Mouse (Mus musculus) kidney, embryonic 14.5 days (tissue): ENCODE measurements around the gene Zfp39. TPM values are rescaled to one million over a fixed set of nuclear protein-coding genes. Genes with fewer than 3 reads are reported as not detected.

Experiments used
- ATAC-seq: fragments of 200-750 bp; cut with Nextera tagmentation; 2 replicates; pipeline ENCODE4 v1.8.0; 2017; ENCODE audit warnings: moderate number of reproducible peaks, mild to moderate bottlenecking, moderate TSS enrichment, moderate library complexity; ENCODE audit not compliant: low FRiP score, low TSS enrichment
- H3K27ac ChIP-seq: fragments of 300-500 bp; sonication (generic); 2 replicates; pipeline ENCODE4 v1.5.1; 2014; ENCODE audit warnings: low read depth, mild to moderate bottlenecking, low read length, moderate library complexity, mixed read lengths
- H3K27me3 ChIP-seq: fragments of 300-500 bp; sonication (generic); 2 replicates; pipeline ENCODE4 v1.6.1; 2014; ENCODE audit warnings: mild to moderate bottlenecking, low read length; ENCODE audit not compliant: control insufficient read depth, insufficient read depth
- H3K36me3 ChIP-seq: fragments of 300-500 bp; sonication (generic); 2 replicates; pipeline ENCODE4 v1.6.1; 2014; ENCODE audit warnings: low read length, mixed read lengths; ENCODE audit not compliant: control insufficient read depth, insufficient read depth
- H3K4me1 ChIP-seq: fragments of 300-500 bp; sonication (generic); 2 replicates; pipeline ENCODE4 v1.6.1; 2014; ENCODE audit warnings: low read length, mixed read lengths; ENCODE audit not compliant: control insufficient read depth, insufficient read depth
- H3K4me2 ChIP-seq: fragments of 300-500 bp; sonication (generic); replicated peaks from 2 replicates; pipeline ENCODE4 v1.6.1; 2014; ENCODE audit warnings: low read depth, mild to moderate bottlenecking, low read length
- H3K4me3 ChIP-seq: fragments of 300-500 bp; sonication (generic); 2 replicates; pipeline ENCODE4 v1.5.1; 2014; ENCODE audit warnings: mild to moderate bottlenecking, low read length
- H3K9ac ChIP-seq: fragments of 300-500 bp; sonication (generic); 2 replicates; pipeline ENCODE4 v1.6.1; 2014; ENCODE audit warnings: low read depth, mild to moderate bottlenecking, low read length, moderate library complexity
- H3K9me3 ChIP-seq: fragments of 300-500 bp; sonication (generic); 2 replicates; pipeline ENCODE4 v1.6.1; 2016; ENCODE audit warnings: low read length; ENCODE audit not compliant: control insufficient read depth
- WGBS: fragments of 180-500 bp; shearing (Covaris S2); extraction: QIAGEN DNeasy Blood & Tissue Kit; methylation state at CpG from one replicate; pipeline ENCODE4 v1.1.7; 2014; 5-methylcytosine and 5-hydroxymethylcytosine counted together
- polyA plus RNA-seq: library from polyadenylated mRNA; unstranded; fragments of >200 nt; fragmentation: Nextera tagmentation; extraction: Ambion mirVana; gene quantifications from 2 replicates; pipeline ENCODE4 v1.2.1, GENCODE M21; 2014

Zfp39 gene
- polyA plus RNA-seq, result 5.0 and 9.6 TPM in 2 replicates

DNA sequence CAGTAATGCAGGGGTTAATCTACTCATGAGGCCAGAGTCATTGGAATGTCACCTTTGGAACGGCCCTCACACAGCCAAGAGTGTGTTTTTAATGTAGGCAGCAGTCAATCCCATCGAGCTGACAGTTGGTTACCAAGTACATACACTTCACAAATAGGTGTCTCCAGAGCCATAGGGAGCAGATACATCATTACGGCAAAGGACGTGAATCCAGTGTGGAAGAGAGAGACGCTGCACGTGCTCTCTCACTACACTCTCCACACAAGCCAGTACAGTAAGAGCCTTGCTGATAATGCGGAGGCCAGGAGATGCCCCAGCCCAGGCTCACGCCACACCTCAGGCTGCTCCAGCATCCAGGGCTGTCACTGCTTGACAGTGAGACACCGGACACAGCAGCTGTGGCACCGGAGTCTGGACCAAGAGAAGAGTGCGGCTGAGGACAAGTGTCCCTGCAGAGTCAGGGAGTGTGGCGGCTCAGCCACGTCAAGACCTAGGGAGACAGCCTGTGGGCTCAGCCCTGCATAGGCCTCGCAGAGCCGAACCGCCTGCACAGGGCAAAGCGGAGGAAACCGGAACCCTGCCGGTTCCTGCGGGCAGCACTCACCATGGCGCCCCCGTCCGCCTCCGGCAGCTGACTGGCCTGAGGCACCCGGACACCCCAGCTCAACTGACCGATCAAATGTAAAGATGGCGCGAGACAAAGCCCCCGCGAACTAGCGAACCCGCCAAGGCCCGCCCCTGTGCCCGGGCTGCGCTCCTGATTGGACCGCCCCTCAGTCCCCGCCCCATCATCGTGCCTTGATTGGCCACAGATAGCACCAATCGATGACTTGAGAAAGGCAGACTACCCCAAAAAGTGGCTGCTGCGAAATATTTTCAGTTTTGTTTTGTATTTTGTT is at the start of gene Zfp39:
Gene Zfp39 (minus strand): TSS at position 715 of the 899 bp plus-strand sequence.
- Histone ChIP-seq H3K4me2 (peak within 1 kb of the TSS; percentile 90), H3K27ac (peak within 1 kb of the TSS; percentile 86), H3K9ac (peak within 1 kb of the TSS; percentile 83), H3K4me3 (peak within 1 kb of the TSS; percentile 79), H3K27me3 (no peaks in the 10 kb centered on the region), H3K36me3 (peaks cover 29% of the 10 kb centered on the region; the same call in 1 of the 2 replicates), H3K4me1 (no peaks in the 10 kb centered on the region; the same call in 1 of the 2 replicates), H3K9me3 (no peaks in the 10 kb centered on the region)
- ATAC-seq, result peak; percentile 96
- WGBS, result under 1% methylated on average over 40 of the region's 40 CpGs

DNA sequence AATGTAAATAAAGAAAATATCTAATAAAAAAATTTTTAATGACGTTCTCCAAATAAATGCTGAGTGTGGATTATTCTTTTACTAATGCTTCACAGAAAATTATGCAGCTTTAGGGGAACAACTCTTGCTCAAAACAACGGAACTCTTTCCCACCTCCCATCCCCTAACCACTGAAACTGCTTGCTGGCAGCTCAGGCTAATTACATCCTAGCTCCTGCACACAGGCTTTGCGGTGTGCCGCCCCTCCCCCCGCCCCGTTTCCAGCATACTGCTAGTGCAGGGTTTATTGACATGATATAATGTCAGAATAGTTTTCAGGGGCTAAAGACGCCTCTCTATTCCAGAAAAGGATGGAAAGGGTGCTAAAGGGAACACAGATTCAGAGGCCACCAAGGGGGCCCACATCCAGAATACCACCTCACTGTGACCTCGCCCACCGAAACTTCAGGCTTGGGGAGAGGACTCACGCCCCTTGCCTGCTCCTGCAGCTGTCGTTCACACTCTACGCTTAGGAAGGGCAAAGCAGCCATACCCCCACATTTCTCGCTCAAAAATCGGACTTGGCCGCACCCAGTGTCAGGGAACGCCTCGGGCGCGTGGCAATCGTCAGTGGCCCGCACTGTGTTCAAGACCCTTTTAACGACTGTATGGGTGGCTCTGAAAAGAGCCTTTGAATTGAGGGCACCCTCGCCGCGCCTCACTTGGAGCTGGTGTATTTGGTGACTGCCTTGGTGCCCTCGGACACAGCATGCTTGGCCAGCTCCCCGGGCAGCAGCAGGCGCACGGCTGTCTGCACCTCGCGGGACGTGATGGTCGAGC is 49.5 kb upstream of the Zfp39 start:
- peak; percentile 5 for ATAC-seq
- Histone ChIP-seq H3K4me1 (peaks cover 20% of the 10 kb centered on the region; the same call in 1 of the 2 replicates), H3K27me3 (0 out of 2 replicates have a peak, but pooled peaks cover 3% of the 10 kb centered on the region)

DNA sequence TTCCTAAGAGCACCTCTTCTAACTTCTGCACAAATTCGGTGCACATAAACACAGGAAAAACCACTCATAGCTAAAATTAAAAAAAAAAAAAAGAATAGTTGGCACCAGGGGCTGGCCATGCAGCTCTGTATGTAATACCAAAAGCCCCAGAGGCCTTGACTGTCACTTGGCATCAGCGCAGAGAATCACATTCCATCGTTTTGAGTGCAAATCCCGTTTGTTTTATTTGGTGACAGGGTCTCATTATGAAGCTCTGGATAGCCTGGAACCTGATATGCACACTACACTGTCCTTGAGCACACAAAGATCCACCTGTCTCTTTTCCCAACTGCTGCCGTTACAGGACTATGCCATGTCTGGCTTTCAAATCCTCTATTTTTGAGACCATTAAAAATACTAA is 47.2 kb upstream of the Zfp39 start:
- no peak overlapping the region for H3K4me3 ChIP-seq
- no peak overlapping the region for H3K4me2 ChIP-seq
- WGBS, result 70% methylated on average over 5 of the region's 5 CpGs

More for the DNA sequence above, 49.5 kb upstream of the Zfp39 start:
- Histone ChIP-seq H3K27ac (peak overlapping the region; percentile 100), H3K9me3 (no peaks in the 10 kb centered on the region), H3K4me2 (peak overlapping the region; percentile 79), H3K9ac (peak overlapping the region; percentile 93), H3K36me3 (peaks cover 11% of the 10 kb centered on the region), H3K4me3 (peak overlapping the region; percentile 56)
- 1% methylated on average over 33 of the region's 33 CpGs for WGBS

DNA sequence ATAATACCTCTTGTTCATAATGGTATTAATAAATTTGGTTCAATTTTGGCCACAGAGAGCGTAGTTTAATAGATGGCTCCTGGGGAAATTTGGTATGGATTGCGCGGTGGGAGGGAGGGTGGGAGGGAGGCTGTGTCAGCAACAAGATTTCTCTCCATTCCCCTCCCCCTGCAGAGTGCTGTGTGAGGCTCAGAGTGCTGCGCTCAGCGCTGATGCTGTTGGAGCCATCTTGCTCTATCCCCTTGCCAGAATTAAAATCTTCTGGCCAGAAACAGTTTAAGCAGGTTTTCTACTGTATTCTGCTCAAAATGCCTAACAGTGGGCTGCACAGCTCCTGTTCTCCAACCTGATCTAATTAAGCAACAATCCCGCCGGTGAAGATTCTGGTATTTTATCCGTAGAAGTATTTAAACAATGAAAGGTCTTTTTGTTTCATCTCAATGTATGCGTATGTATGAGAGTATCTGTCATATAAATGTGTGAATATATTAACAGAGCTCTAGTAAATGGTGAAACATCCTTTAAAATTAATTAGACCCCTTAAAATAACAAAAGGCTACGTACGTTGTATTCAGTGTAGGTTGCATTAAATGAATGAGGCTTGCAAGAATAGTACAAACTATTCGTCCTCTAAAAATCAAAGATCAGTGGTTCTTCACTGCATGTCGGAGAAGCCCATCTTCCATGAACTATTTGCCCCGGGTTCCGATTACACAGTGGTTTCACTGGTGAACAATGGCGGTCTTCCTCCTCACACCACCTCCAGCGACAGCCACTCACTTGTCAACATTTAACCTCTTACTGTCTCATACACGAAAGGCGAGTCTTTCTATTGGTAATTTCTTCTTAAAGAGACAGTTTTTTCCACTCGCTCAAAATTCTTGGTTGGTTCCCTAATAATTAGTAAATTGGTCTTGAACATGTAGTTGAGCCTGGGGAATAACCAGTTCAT is 45.7 kb upstream of the Zfp39 start:
- Histone ChIP-seq H3K36me3 (no peaks in the 10 kb centered on the region), H3K9me3 (no peaks in the 10 kb centered on the region), H3K9ac (peak overlapping the region; percentile 63), H3K27ac (peak overlapping the region; percentile 92), H3K27me3 (0 out of 2 replicates have a peak, but pooled peaks cover 3% of the 10 kb centered on the region), H3K4me2 (peak overlapping the region; percentile 65), H3K4me3 (peak overlapping the region; percentile 44), H3K4me1 (0 out of 2 replicates have a peak, but pooled peaks cover 5% of the 10 kb centered on the region)
- WGBS, result 6% methylated on average over 20 of the region's 20 CpGs
- 0 out of 2 replicates have a peak, but pooled peaks have one; percentile 28 for ATAC-seq

More for the DNA sequence above, 47.2 kb upstream of the Zfp39 start:
- Histone ChIP-seq H3K27ac (no peak overlapping the region), H3K9ac (no peak overlapping the region), H3K4me1 (peaks cover 11% of the 10 kb centered on the region; the same call in 1 of the 2 replicates), H3K36me3 (no peaks in the 10 kb centered on the region; the same call in 1 of the 2 replicates), H3K9me3 (no peaks in the 10 kb centered on the region), H3K27me3 (0 out of 2 replicates have a peak, but pooled peaks cover 3% of the 10 kb centered on the region)
- no peak for ATAC-seq

DNA sequence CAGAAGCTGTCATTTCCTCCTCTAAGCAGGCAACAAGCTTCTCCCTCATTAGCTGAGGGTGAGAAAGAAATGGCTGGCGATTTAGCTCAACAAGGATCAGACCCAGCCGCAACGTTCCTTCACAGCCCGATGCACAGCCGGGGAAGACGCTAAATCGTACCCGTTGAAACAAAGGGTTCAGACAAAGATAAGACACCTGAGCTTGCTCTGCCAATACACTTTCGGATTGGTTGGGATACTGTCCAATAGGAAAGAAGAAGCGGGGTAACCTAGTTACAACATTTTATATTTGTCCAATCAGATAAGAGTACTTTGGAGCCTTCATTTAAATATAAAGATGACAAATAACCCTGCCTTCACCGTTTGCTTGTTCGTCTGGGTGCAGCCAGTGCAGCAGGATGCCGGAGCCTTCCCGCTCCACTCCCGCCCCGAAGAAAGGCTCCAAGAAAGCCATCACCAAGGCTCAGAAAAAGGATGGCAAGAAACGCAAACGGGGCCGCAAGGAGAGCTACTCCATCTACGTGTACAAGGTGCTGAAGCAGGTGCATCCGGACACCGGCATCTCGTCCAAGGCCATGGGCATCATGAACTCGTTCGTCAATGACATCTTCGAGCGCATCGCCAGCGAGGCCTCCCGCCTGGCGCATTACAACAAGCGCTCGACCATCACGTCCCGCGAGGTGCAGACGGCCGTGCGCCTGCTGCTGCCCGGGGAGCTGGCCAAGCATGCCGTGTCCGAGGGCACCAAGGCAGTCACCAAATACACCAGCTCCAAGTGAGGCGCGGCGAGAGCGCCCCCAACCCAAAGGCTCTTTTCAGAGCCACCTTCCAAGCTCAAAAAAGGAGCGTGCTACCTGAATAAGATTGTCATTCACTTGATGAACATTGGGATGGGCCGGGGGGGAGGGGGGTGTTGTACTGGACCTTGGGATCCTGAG is 44.8 kb upstream of the Zfp39 start, which contains the start of gene Hist3h2ba:
Gene Hist3h2ba (plus strand): TSS at position 379 of the 938 bp plus-strand sequence.
- Histone ChIP-seq H3K4me3 (peak within 1 kb of the TSS; percentile 44), H3K27me3 (0 out of 2 replicates have a peak, but pooled peaks cover 3% of the 10 kb centered on the region), H3K4me2 (peak within 1 kb of the TSS; percentile 65), H3K36me3 (no peaks in the 10 kb centered on the region), H3K9ac (peak within 1 kb of the TSS; percentile 63), H3K9me3 (no peaks in the 10 kb centered on the region), H3K27ac (peak within 1 kb of the TSS; percentile 94), H3K4me1 (0 out of 2 replicates have a peak, but pooled peaks cover 8% of the 10 kb centered on the region)
- ATAC-seq, result peak; percentile 92
- WGBS, result under 1% methylated on average over 48 of the region's 48 CpGs

- Histone ChIP-seq H3K27me3 (0 out of 2 replicates have a peak, but pooled peaks cover 3% of the 10 kb centered on the region), H3K4me3 (peak overlapping the region; percentile 44), H3K9ac (peak overlapping the region; percentile 56; the same call in 1 of the 2 replicates), H3K4me1 (0 out of 2 replicates have a peak, but pooled peaks cover 12% of the 10 kb centered on the region), H3K36me3 (no peaks in the 10 kb centered on the region), H3K4me2 (peak overlapping the region; percentile 65), H3K9me3 (no peaks in the 10 kb centered on the region), H3K27ac (peak overlapping the region; percentile 94)
- ATAC-seq, result no peak
- WGBS, result 18% methylated on average over 23 of the region's 23 CpGs
Observed at GRCm38 (mm10) chr11:58947798-58948528, 43.9 kb upstream of the Zfp39 start.

DNA sequence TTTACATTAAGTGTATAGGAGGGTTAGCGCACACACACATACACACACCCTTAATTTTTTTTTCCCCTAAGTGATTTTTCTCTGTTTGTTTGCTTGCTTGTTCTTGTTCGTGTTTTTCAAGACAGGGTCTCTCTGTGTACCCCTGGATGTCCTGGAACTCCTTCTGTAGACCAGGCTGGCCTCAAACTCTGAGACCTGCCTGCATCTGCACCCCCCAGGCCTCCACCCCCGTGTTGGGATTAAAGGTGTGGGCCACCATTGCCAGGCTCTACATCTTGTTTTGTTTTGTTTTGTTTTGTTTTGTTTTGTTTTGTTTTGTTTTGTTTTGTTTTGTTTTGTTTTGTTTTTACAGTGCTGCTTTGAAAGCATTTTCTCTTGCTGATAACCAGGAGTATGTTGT is 43.3 kb upstream of the Zfp39 start:
- 85% methylated on average over 3 of the region's 3 CpGs for WGBS
- ATAC-seq, result no peak
- H3K27ac ChIP-seq, result no peak overlapping the region

More for the DNA sequence above, 43.3 kb upstream of the Zfp39 start:
- H3K27me3 ChIP-seq, result 0 out of 2 replicates have a peak, but pooled peaks cover 3% of the 10 kb centered on the region
- H3K4me3 ChIP-seq, result no peak overlapping the region
- H3K36me3 ChIP-seq, result no peaks in the 10 kb centered on the region
- 0 out of 2 replicates have a peak, but pooled peaks cover 12% of the 10 kb centered on the region for H3K4me1 ChIP-seq
- H3K9me3 ChIP-seq, result no peaks in the 10 kb centered on the region
- H3K9ac ChIP-seq, result no peak overlapping the region
- H3K4me2 ChIP-seq, result no peak overlapping the region
